Mouse (Mus musculus): ENCODE measurements around the gene Slc7a6os. TPM values are rescaled to one million over a fixed set of nuclear protein-coding genes. Genes with fewer than 3 reads are reported as not detected.

Slc7a6os gene
- polyA plus RNA-seq, 1 experiment from 2014 or later, result 39.6 TPM

DNA sequence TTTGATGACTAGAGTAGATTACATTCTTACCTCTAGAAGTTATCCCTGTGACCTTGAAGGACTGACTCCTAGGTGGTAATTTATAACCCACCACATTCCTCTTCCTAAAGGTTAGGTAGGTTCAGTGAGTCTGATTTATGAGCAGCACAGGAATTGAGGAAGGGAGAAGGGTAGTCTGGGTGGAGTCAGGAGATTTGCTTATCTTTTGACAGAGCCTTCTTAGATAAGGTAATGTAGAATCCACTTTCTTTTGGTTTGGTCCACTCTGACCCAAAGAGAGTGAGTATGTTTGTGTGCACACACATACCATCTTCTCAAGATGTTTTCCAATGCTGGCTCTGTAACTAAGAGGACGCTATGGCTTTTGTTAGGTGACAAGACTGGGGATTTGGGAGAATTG, 33.1 kb downstream of the Slc7a6os start:
- no peak for ATAC-seq (ENCODE audit: insufficient number of reproducible peaks, low FRiP score, low TSS enrichment, low read depth)
- H3K27ac ChIP-seq (replicated peaks), result no peak overlapping the region
- H3K4me3 ChIP-seq (replicated peaks), result no peak overlapping the region
- no peak overlapping the region for H3K4me2 ChIP-seq (replicated peaks)
- no peak overlapping the region for H3K9ac ChIP-seq
- peaks cover 9% of the 10 kb centered on the region; the same call in 1 of the 2 replicates for H3K4me1 ChIP-seq
- WGBS, result 68% methylated on average over 1 of the region's 1 CpGs
- H3K36me3 ChIP-seq, result peaks cover 6% of the 10 kb centered on the region; the same call in 1 of the 2 replicates
- no peaks in the 10 kb centered on the region for H3K9me3 ChIP-seq (replicated peaks)
- H3K27me3 ChIP-seq, result no peaks in the 10 kb centered on the region

GRCm38 (mm10) chr8:106176891-106177290, 33.8 kb downstream of the Slc7a6os start:
- no peak overlapping the region for H3K4me3 ChIP-seq (replicated peaks)
- WGBS, result 11% methylated on average over 1 of the region's 1 CpGs
- H3K4me1 ChIP-seq, result peaks cover 9% of the 10 kb centered on the region; the same call in 1 of the 2 replicates
- no peak overlapping the region for H3K9ac ChIP-seq
- no peaks in the 10 kb centered on the region for H3K27me3 ChIP-seq
- H3K4me2 ChIP-seq (replicated peaks), result no peak overlapping the region
- ATAC-seq (ENCODE audit: insufficient number of reproducible peaks, low FRiP score, low TSS enrichment, low read depth), result no peak
- no peak overlapping the region for H3K27ac ChIP-seq (replicated peaks)
- H3K36me3 ChIP-seq, result peaks cover 6% of the 10 kb centered on the region; the same call in 1 of the 2 replicates
- H3K9me3 ChIP-seq (replicated peaks), result no peaks in the 10 kb centered on the region

DNA sequence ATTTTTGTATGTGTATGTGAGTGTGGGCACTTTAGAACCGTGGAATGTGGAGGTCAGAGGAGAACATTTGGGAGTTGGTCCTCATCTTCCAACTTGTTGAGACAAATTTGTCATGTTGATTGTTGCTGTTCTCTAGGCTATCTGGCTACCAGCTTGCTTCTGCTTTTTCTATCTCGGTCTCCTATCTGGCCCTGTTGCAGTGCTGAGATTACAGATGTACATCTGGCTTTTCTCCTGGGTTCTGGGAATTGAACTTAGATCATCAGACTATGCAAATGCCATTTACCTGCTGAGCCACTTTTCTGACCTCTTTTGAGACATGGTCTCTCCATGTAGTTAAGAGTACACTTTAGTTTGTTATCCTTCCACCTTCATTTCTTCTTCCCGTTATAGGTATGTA, 37.2 kb downstream of the Slc7a6os start:
- H3K4me3 ChIP-seq (replicated peaks), result no peak overlapping the region
- no peak for ATAC-seq (ENCODE audit: insufficient number of reproducible peaks, low FRiP score, low TSS enrichment, low read depth)
- H3K36me3 ChIP-seq, result no peaks in the 10 kb centered on the region
- H3K27ac ChIP-seq (replicated peaks), result no peak overlapping the region
- 91% methylated on average over 3 of the region's 3 CpGs for WGBS
- H3K4me1 ChIP-seq, result peaks cover 18% of the 10 kb centered on the region
- no peaks in the 10 kb centered on the region for H3K27me3 ChIP-seq
- no peaks in the 10 kb centered on the region for H3K9me3 ChIP-seq (replicated peaks)
- H3K9ac ChIP-seq, result no peak overlapping the region
- no peak overlapping the region for H3K4me2 ChIP-seq (replicated peaks)

DNA sequence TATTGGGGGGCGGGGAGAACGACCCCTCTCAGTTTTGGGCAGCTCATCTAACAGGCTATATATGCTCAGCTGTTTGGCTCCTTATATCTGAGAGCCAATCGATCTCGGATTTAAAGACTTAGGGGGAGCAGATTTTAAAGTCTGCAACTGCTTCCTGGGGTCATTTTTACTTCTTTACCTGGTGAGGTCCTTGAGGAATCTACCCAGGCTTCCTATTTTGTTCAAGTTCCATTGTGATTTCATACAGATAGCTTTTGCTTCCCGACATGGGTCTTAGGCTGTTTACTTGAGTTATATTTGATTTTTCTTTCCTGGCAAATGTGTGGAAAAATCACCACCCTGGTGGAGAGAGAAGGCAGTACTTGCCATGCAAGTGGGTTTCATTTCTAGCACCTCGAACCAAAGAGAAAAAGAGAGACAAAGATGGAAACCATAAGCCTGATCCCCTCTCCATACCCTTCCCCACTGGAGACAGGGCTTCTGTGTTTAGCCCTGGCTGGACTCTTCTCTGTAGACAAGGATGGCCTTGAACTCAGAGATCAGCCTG, 40.7 kb downstream of the Slc7a6os start:
- Histone ChIP-seq H3K4me2 (replicated peaks) (peak overlapping the region; percentile 94), H3K36me3 (no peaks in the 10 kb centered on the region), H3K9ac (peak overlapping the region; percentile 74; the same call in 1 of the 2 replicates), H3K27ac (replicated peaks) (peak overlapping the region; percentile 89; the same call in 1 of the 2 replicates), H3K9me3 (replicated peaks) (no peaks in the 10 kb centered on the region), H3K27me3 (no peaks in the 10 kb centered on the region), H3K4me3 (replicated peaks) (peak overlapping the region; percentile 71), H3K4me1 (peaks cover 13% of the 10 kb centered on the region; the same call in 1 of the 2 replicates)
- ATAC-seq (ENCODE audit: insufficient number of reproducible peaks, low FRiP score, low TSS enrichment, low read depth), result no peak
- 23% methylated on average over 6 of the region's 6 CpGs for WGBS

GRCm38 (mm10) chr8:106169017-106169933, 41.5 kb downstream of the Slc7a6os start:
- Histone ChIP-seq H3K4me2 (replicated peaks) (peak overlapping the region; percentile 94), H3K9me3 (replicated peaks) (no peaks in the 10 kb centered on the region), H3K27me3 (no peaks in the 10 kb centered on the region), H3K27ac (replicated peaks) (peak overlapping the region; percentile 89), H3K4me1 (peaks cover 13% of the 10 kb centered on the region; the same call in 1 of the 2 replicates), H3K4me3 (replicated peaks) (peak overlapping the region; percentile 71), H3K9ac (peak overlapping the region; percentile 74), H3K36me3 (peaks cover 4% of the 10 kb centered on the region; the same call in 1 of the 2 replicates)
- ATAC-seq (ENCODE audit: insufficient number of reproducible peaks, low FRiP score, low TSS enrichment, low read depth), result peak; percentile 68
- WGBS, result 2% methylated on average over 54 of the region's 54 CpGs

DNA sequence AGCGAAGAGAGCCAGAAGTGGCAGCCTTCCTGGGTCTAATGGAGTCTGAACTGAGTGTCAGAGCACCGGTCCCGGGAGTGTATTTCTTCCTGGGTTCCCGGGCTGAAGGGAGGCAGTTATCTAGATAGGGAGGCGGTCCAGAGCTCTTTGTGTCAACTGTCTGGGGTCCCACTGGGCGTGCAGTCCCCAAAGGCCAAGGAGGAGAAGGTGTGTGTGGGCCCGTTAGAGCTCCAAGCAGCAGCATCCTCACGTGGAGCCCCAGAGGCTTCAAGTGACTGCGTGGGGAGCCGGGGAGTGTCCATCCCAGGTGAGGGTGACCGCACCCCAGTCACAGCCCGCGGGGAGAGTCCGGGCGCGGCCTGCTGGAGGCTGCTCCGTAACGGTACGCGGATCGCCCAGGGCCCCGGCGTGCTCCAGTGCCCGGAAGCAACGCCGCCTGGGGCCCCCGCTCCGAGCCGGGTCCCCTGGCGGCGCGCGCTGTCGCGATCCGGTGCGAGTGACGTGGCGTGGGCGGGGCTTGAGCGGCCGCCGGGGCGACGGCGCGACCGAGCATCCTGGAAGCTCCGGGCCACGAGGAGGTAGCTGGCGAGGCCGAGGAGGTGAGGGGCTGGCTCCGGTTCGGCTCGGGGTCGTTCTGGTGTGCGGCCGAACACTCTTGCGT, 42.2 kb downstream of the Slc7a6os start, which contains the start of gene Slc7a6:
Gene Slc7a6 (plus strand): TSS at position 502 of the 661 bp plus-strand sequence.
- Histone ChIP-seq H3K4me1 (peaks cover 13% of the 10 kb centered on the region; the same call in 1 of the 2 replicates), H3K9ac (peak within 1 kb of the TSS; percentile 74), H3K36me3 (peaks cover 12% of the 10 kb centered on the region), H3K27ac (replicated peaks) (peak within 1 kb of the TSS; percentile 89), H3K9me3 (replicated peaks) (no peaks in the 10 kb centered on the region), H3K27me3 (no peaks in the 10 kb centered on the region), H3K4me2 (replicated peaks) (peak within 1 kb of the TSS; percentile 94), H3K4me3 (replicated peaks) (peak within 1 kb of the TSS; percentile 71)
- under 1% methylated on average over 59 of the region's 59 CpGs for WGBS
- ATAC-seq (ENCODE audit: insufficient number of reproducible peaks, low FRiP score, low TSS enrichment, low read depth), result peak; percentile 83

DNA sequence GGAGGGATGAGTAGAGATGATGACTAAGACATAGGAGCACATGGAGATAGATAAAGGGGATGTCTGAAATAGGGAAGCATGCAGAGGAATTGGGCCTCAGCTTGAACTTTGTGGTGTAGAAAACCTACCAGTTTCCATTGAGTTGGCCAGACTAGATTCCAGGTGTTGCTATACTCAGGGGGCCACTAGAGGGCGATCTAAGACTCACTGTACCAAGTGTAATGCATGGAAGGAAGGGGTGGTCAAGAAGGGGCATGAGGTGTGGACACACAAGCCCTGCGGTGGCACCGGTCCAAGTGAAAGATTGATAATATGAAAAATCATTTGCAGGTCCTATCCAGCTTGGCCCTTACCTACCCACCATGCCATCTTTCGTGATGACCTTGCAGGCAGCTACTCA, 45.3 kb downstream of the Slc7a6os start:
- Histone ChIP-seq H3K27ac (replicated peaks) (no peak overlapping the region), H3K4me2 (replicated peaks) (no peak overlapping the region), H3K4me1 (peaks cover 13% of the 10 kb centered on the region; the same call in 1 of the 2 replicates), H3K27me3 (no peaks in the 10 kb centered on the region), H3K9me3 (replicated peaks) (no peaks in the 10 kb centered on the region), H3K4me3 (replicated peaks) (no peak overlapping the region), H3K36me3 (peaks cover 41% of the 10 kb centered on the region), H3K9ac (no peak overlapping the region)
- WGBS, result 52% methylated on average over 4 of the region's 4 CpGs
- no peak for ATAC-seq (ENCODE audit: insufficient number of reproducible peaks, low FRiP score, low TSS enrichment, low read depth)

DNA sequence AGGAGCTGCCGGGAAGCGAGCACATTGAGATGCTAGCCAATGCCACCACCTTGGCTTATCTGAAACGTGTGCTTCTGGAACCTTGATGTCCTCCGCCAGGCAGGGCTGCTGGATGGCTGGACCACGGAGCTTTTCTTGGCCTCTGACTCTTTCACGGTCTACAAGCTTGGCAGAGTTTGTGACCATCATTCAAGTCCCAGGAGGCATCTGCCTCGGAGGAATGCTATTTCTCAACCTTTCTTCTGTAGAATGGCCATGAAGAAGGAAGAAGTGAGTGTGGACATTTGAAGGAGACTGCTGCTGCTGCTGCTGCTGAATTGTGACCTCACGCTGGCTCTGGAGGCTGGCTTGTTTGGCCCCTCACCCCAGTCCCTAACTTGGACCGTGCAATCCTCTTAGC, 47.5 kb downstream of the Slc7a6os start:
- no peak overlapping the region for H3K4me2 ChIP-seq (replicated peaks)
- no peaks in the 10 kb centered on the region for H3K9me3 ChIP-seq (replicated peaks)
- no peaks in the 10 kb centered on the region for H3K27me3 ChIP-seq
- peaks cover 3% of the 10 kb centered on the region; the same call in 1 of the 2 replicates for H3K4me1 ChIP-seq
- peaks cover 47% of the 10 kb centered on the region for H3K36me3 ChIP-seq
- H3K9ac ChIP-seq, result no peak overlapping the region
- no peak for ATAC-seq (ENCODE audit: insufficient number of reproducible peaks, low FRiP score, low TSS enrichment, low read depth)
- H3K27ac ChIP-seq (replicated peaks), result no peak overlapping the region
- no peak overlapping the region for H3K4me3 ChIP-seq (replicated peaks)
- 88% methylated on average over 9 of the region's 9 CpGs for WGBS

- no peaks in the 10 kb centered on the region for H3K9me3 ChIP-seq (replicated peaks)
- H3K9ac ChIP-seq, result no peak overlapping the region
- 92% methylated on average over 6 of the region's 6 CpGs for WGBS
- no peak for ATAC-seq (ENCODE audit: insufficient number of reproducible peaks, low FRiP score, low TSS enrichment, low read depth)
- no peak overlapping the region for H3K27ac ChIP-seq (replicated peaks)
- H3K36me3 ChIP-seq, result peaks cover 65% of the 10 kb centered on the region
- H3K4me1 ChIP-seq, result no peaks in the 10 kb centered on the region
- no peaks in the 10 kb centered on the region for H3K27me3 ChIP-seq
- H3K4me2 ChIP-seq (replicated peaks), result no peak overlapping the region
- no peak overlapping the region for H3K4me3 ChIP-seq (replicated peaks)
Measured at GRCm38 (mm10) chr8:106159876-106160275, 50.9 kb downstream of the Slc7a6os start.

DNA sequence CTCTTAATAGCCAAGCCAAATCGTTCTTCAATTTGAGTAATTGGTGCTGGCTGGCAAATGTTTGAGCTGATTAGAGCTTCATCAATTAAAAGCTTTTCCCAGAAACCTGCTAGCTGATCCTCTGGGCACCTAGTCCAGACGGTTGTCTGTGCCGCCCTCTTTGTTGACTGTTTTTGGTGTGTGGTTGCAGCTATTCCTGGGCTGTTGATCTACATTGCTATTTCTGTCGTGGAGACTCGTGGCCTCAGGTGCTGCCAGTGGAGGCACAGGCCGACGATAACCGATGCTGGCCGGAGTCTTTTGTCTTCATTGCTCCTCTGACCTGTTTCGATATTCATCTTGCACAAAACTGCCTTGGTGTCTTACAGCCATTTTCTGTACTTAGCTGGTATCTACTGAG, 52.4 kb downstream of the Slc7a6os start:
- no peak overlapping the region for H3K27ac ChIP-seq (replicated peaks)
- H3K4me2 ChIP-seq (replicated peaks), result no peak overlapping the region
- H3K9ac ChIP-seq, result no peak overlapping the region
- no peak for ATAC-seq (ENCODE audit: insufficient number of reproducible peaks, low FRiP score, low TSS enrichment, low read depth)
- H3K27me3 ChIP-seq, result no peaks in the 10 kb centered on the region
- H3K9me3 ChIP-seq (replicated peaks), result no peaks in the 10 kb centered on the region
- H3K36me3 ChIP-seq, result peaks cover 57% of the 10 kb centered on the region
- peaks cover 2% of the 10 kb centered on the region; the same call in 1 of the 2 replicates for H3K4me1 ChIP-seq
- no peak overlapping the region for H3K4me3 ChIP-seq (replicated peaks)
- WGBS, result 88% methylated on average over 10 of the region's 10 CpGs

DNA sequence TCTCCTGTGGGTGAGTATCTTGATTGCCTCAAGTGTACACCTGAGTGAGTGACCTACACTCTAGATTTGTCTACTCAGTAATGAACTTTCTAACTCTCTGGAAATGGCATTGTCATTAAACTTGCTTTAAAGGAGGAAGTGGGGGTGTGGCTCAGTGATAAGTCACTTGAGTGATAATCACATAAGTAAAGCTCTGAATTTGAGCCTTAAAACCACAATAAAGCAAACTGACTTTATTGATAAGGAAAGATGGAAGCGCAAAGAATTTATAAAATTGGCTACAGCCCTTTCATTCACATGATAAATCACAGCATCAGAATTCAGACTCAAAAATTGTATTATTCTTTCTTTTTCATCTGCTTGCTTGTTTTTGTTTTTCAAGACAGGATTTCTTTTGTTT, 53.3 kb downstream of the Slc7a6os start:
- WGBS, result 86% methylated on average over 1 of the region's 1 CpGs
- no peak for ATAC-seq (ENCODE audit: insufficient number of reproducible peaks, low FRiP score, low TSS enrichment, low read depth)
- Histone ChIP-seq H3K4me1 (peaks cover 7% of the 10 kb centered on the region; the same call in 1 of the 2 replicates), H3K4me3 (replicated peaks) (no peak overlapping the region), H3K27ac (replicated peaks) (no peak overlapping the region), H3K9me3 (replicated peaks) (no peaks in the 10 kb centered on the region), H3K36me3 (peaks cover 53% of the 10 kb centered on the region), H3K4me2 (replicated peaks) (no peak overlapping the region), H3K27me3 (no peaks in the 10 kb centered on the region), H3K9ac (no peak overlapping the region)

All from embryonic facial prominence, embryonic 15.5 days (tissue).